Mouse (Mus musculus) hindbrain, embryonic 14.5 days (tissue): ENCODE results near the gene Tmem150c. TPM values are rescaled to one million over a fixed set of nuclear protein-coding genes. Genes with fewer than 3 reads are reported as not detected.
A peak's percentile ranks its signal among the peaks of the same experiment; 100 is the strongest.

Experiments
- ATAC-seq: fragments of 200-750 bp; cut with Nextera tagmentation; 2 replicates; pipeline ENCODE4 v1.8.0; 2017; ENCODE audit warnings: moderate number of reproducible peaks, mild to moderate bottlenecking, moderate TSS enrichment, moderate library complexity; ENCODE audit not compliant: low FRiP score
- DNase-seq: peaks from one replicate; pipeline ENCODE4 v3.0.0-alpha.2; 2015; ENCODE audit warnings: low spot score
- H3K27ac ChIP-seq: fragments of 300-500 bp; sonication (generic); 2 replicates; pipeline ENCODE4 v1.5.1; 2014; ENCODE audit warnings: mild to moderate bottlenecking, moderate library complexity
- H3K27me3 ChIP-seq: fragments of 300-500 bp; sonication (generic); 2 replicates; pipeline ENCODE4 v1.6.1; 2014; ENCODE audit warnings: mild to moderate bottlenecking, low read length, mixed read lengths; ENCODE audit not compliant: control insufficient read depth, insufficient read depth
- H3K36me3 ChIP-seq: fragments of 300-500 bp; sonication (generic); replicated peaks from 2 replicates; pipeline ENCODE4 v1.6.1; 2014; ENCODE audit not compliant: control insufficient read depth, insufficient read depth
- H3K4me1 ChIP-seq: fragments of 300-500 bp; sonication (generic); replicated peaks from 2 replicates; pipeline ENCODE4 v1.6.1; 2014; ENCODE audit warnings: antibody characterized with exemption, low read length, mixed read lengths; ENCODE audit not compliant: control insufficient read depth, insufficient read depth
- H3K4me2 ChIP-seq: fragments of 300-500 bp; sonication (generic); replicated peaks from 2 replicates; pipeline ENCODE4 v1.6.1; 2014; ENCODE audit warnings: mild to moderate bottlenecking, moderate library complexity
- H3K4me3 ChIP-seq: fragments of 300-500 bp; sonication (generic); replicated peaks from 2 replicates; pipeline ENCODE4 v1.5.1; 2014; ENCODE audit warnings: mild to moderate bottlenecking, low read length
- H3K9ac ChIP-seq: fragments of 300-500 bp; sonication (generic); 2 replicates; pipeline ENCODE4 v1.6.1; 2014
- H3K9me3 ChIP-seq: fragments of 300-500 bp; sonication (generic); 2 replicates; pipeline ENCODE4 v1.6.1; 2016; ENCODE audit warnings: low read length; ENCODE audit not compliant: control insufficient read depth
- WGBS: fragments of 180-500 bp; shearing (Covaris S2); extraction: QIAGEN DNeasy Blood & Tissue Kit; methylation state at CpG from one replicate; pipeline ENCODE4 v1.1.7; 2014; 5-methylcytosine and 5-hydroxymethylcytosine counted together
- polyA plus RNA-seq: library from polyadenylated mRNA; unstranded; fragments of >200 nt; fragmentation: Nextera tagmentation; extraction: Ambion mirVana; gene quantifications from 2 replicates; pipeline ENCODE4 v1.2.1, GENCODE M21; 2014

Tmem150c gene
- 24.2 and 26.8 TPM in 2 replicates for polyA plus RNA-seq

DNA sequence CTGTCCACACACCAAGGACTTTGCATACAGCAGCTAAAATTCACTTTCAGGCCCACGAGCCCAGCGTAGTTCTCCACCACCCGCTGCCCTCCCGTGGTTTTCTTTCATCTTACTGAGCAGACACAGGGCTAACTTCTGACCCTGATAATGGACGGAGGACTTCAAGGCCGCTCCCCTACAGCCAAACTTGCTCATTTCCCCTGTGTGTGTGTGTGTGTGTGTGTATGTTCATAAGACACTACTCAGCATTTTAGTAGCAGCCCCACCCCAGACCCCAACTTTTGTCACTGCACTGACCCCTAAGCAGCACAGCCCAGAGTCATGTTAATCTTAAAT is at the start of gene Tmem150c:
TSS of gene Tmem150c (minus strand) at position 171 of the 336 bp plus-strand sequence.
- H3K4me3 ChIP-seq, result peak within 1 kb of the TSS; percentile 88

DNA sequence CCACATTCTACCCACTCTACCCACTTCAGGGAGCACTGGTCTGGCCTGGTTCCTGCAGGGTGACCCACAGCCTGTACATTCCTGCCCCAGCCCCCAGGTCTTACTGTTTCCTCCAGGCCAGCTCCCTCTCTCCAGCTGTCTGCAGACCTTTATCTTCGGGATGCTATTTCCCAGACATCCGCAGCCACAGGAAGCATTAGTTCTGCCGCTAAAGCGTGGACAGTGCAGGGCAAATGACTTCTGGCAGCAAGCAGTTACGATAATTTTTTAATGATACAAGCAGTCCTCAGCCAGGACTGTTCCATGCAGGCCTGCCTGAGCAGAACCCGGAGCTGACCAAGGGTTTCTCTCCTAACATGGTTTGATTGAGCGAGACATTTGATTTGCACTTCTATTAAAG is 49.5 kb upstream of the Tmem150c start:
- no peaks in the 10 kb centered on the region for H3K4me1 ChIP-seq
- no peak overlapping the region for H3K4me2 ChIP-seq
- H3K27ac ChIP-seq, result no peak overlapping the region
- no peaks in the 10 kb centered on the region for H3K27me3 ChIP-seq
- ATAC-seq, result no peak
- no peak for DNase-seq
- no peak overlapping the region for H3K4me3 ChIP-seq
- 72% methylated on average over 7 of the region's 7 CpGs for WGBS
- H3K36me3 ChIP-seq, result no peaks in the 10 kb centered on the region
- no peak overlapping the region for H3K9ac ChIP-seq
- no peaks in the 10 kb centered on the region for H3K9me3 ChIP-seq

More for the DNA sequence above, at the start of gene Tmem150c:
- Histone ChIP-seq H3K27ac (peak within 1 kb of the TSS; percentile 62), H3K27me3 (no peaks in the 10 kb centered on the region), H3K9me3 (no peaks in the 10 kb centered on the region), H3K4me2 (peak within 1 kb of the TSS; percentile 87), H3K4me1 (peaks cover 3% of the 10 kb centered on the region; the same call in 1 of the 2 replicates), H3K9ac (peak within 1 kb of the TSS; percentile 89), H3K36me3 (no peaks in the 10 kb centered on the region)
- 7% methylated on average over 6 of the region's 6 CpGs for WGBS
- ATAC-seq (no peak; the same call in 1 of the 2 replicates), DNase-seq (no peak)

DNA sequence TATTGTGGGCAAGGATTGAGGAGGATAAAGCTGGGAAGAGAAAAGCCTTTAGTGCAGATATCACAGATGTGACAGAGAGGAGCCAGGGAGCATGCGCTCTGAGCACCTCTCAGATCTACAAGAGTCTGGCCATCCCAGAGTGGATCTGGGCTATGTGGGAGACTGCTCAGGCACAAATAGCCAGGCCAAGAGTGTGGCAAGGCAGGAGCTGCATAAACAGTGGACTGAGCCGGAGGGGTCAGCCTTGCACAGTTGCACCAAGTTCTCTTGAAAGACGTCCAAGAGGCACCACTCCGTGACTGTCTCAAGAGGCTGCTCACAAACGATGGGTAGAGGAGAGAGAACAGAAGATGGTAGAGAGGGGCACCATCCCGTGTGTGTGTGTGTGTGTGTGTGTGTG is 47.1 kb upstream of the Tmem150c start:
- Histone ChIP-seq H3K36me3 (no peaks in the 10 kb centered on the region), H3K4me1 (no peaks in the 10 kb centered on the region), H3K4me2 (no peak overlapping the region), H3K27ac (no peak overlapping the region), H3K9ac (no peak overlapping the region), H3K9me3 (no peaks in the 10 kb centered on the region), H3K27me3 (no peaks in the 10 kb centered on the region), H3K4me3 (no peak overlapping the region)
- 63% methylated on average over 6 of the region's 6 CpGs for WGBS
- ATAC-seq (no peak), DNase-seq (no peak)

DNA sequence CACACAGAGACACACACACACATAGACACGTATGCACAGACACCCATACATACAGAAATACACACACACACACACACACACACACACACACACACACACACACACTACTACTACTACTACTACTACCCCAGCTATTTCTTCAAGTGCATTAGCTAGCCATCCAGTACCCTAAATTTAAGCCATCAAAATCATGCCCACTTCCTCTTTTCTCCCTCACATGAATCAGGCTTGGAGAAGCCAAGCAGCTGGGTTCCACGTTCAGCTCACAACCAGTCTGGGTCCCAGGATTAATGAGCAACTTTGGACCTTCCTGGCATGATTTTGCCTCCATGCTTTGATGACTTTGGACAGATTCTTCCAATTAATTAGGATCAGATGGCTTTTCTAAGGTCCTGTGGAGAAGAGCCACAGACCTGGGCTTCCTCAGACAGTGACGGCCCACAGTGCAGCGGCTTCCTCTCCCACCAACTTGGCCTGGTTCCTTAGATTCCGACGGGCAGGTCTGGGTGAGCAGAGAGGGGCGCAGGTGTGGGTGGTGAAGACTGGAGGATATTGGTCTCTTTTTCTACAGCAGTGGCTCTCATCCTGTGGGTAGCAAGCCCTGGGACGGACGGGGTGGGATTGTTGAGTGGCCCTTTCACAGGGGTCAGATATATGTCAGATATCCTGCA is 46.0 kb upstream of the Tmem150c start:
- Histone ChIP-seq H3K4me3 (no peak overlapping the region), H3K27me3 (no peaks in the 10 kb centered on the region), H3K4me2 (no peak overlapping the region), H3K27ac (no peak overlapping the region), H3K9me3 (no peaks in the 10 kb centered on the region), H3K36me3 (no peaks in the 10 kb centered on the region), H3K9ac (no peak overlapping the region), H3K4me1 (peaks cover 6% of the 10 kb centered on the region)
- DNase-seq (no peak), ATAC-seq (no peak; the same call in 1 of the 2 replicates)
- 78% methylated on average over 9 of the region's 9 CpGs for WGBS

DNA sequence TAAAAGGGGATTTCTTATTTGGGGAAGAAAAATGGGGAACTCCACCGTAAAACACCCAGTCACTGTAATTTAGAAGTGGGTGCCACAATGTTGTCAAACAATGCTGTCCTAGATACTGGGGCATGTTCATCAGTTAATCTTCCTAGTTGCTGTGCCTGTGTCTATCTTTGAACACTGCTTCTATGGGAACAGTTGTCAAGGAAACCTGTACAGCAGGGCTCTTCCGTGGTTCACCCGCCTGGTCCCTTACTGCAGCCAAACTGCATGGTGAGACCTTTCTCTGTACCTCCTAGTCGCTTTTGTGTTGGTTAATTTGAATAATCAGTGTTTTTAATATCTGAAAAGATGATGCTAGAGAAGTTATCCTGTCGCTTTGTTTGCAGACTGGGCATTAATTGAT is 41.2 kb upstream of the Tmem150c start:
- Histone ChIP-seq H3K27ac (peak overlapping the region; percentile 2; the same call in 1 of the 2 replicates), H3K9ac (no peak overlapping the region), H3K9me3 (no peaks in the 10 kb centered on the region), H3K36me3 (no peaks in the 10 kb centered on the region), H3K27me3 (no peaks in the 10 kb centered on the region), H3K4me3 (no peak overlapping the region), H3K4me1 (peaks cover 25% of the 10 kb centered on the region), H3K4me2 (no peak overlapping the region)
- WGBS, result 28% methylated on average over 5 of the region's 5 CpGs
- DNase-seq, result peak; percentile 73
- peak; percentile 71; the same call in 1 of the 2 replicates for ATAC-seq

DNA sequence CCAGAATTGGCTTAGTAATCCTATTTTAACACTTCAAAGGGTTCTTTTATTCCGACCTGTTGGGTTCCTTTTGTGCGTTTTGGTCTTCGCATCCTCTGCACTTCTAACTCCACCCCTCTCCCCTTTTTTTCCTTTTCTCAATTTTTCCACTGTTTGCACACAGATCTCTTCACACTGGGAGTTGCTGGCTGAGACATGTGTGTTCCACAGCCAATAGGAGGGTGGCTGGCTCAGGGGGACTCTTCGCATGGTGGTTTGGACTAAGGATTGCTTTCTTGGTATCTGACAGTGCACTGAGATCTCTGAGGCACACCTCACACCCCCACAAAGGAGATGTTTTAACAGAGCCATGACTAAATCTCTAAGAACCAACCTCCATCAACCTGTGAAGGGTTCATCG is 40.7 kb upstream of the Tmem150c start:
- no peaks in the 10 kb centered on the region for H3K27me3 ChIP-seq
- no peak for DNase-seq
- no peak overlapping the region for H3K9ac ChIP-seq
- H3K36me3 ChIP-seq, result no peaks in the 10 kb centered on the region
- H3K27ac ChIP-seq, result peak overlapping the region; percentile 2; the same call in 1 of the 2 replicates
- no peaks in the 10 kb centered on the region for H3K9me3 ChIP-seq
- ATAC-seq, result peak; percentile 62; the same call in 1 of the 2 replicates
- no peak overlapping the region for H3K4me2 ChIP-seq
- WGBS, result 37% methylated on average over 5 of the region's 5 CpGs
- no peak overlapping the region for H3K4me3 ChIP-seq
- peaks cover 25% of the 10 kb centered on the region for H3K4me1 ChIP-seq

DNA sequence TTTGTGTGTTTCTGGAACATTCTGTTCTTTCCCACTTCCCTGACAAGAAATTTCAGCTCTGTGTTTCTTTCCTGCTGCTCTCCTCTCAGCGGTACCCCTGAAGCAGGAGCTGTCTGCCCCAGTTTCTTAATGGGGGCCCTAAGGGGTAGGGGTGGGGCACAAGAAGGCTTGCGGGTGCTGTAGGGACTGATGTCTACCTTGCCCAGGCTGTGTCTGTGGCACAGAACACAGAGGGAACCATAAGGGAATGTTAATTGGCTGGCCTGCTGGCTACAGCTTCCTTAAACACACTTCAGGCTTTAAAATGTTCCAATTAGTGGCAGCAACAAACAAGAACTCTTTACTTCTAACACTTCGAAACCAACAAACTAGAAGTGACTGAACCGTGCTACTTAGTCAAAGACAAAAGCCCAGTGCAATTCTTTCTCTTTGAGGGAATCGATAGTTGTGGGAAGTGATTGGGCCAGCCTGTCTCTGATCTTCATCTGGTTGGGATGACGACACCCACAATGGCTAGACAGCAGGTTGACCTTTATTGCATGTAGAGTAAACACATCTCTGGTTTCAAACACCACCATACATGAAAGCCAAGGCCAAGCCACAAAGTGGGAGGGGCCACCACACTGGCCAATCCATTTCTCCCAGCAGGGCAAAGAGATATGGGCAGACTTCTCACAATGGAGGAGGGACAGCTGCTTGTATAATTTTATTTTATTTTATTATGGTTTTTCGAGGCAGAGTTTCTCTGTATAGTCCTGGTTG is 39.7 kb upstream of the Tmem150c start:
- no peaks in the 10 kb centered on the region for H3K9me3 ChIP-seq
- ATAC-seq (no peak), DNase-seq (no peak)
- H3K4me1 ChIP-seq, result peaks cover 25% of the 10 kb centered on the region
- H3K27ac ChIP-seq, result no peak overlapping the region
- H3K36me3 ChIP-seq, result no peaks in the 10 kb centered on the region
- H3K27me3 ChIP-seq, result no peaks in the 10 kb centered on the region
- no peak overlapping the region for H3K9ac ChIP-seq
- no peak overlapping the region for H3K4me2 ChIP-seq
- 86% methylated on average over 7 of the region's 7 CpGs for WGBS
- H3K4me3 ChIP-seq, result no peak overlapping the region

DNA sequence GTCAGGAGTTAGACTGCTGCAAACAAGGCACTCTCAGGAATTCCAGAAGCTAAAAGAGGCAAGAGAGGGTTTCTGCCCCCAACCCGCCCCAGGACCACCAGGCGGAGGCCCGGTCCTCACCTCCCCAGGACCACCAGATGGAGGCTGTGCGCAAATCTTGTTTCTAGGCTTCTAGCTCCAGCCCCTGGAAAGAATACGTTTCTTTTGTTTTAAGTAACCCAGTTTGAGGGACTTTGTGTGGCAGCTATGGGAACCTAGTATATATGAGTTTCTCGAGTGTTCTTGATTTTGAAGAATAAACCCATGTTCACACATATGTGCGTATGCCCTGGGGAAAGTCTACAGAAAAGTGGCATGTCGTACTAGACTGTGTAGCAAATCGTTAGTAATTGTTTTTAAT is 37.9 kb upstream of the Tmem150c start:
- no peak overlapping the region for H3K9ac ChIP-seq
- no peak overlapping the region for H3K4me3 ChIP-seq
- 65% methylated on average over 9 of the region's 9 CpGs for WGBS
- no peaks in the 10 kb centered on the region for H3K27me3 ChIP-seq
- DNase-seq (no peak), ATAC-seq (no peak)
- H3K4me1 ChIP-seq, result peaks cover 25% of the 10 kb centered on the region
- no peak overlapping the region for H3K27ac ChIP-seq
- no peaks in the 10 kb centered on the region for H3K9me3 ChIP-seq
- H3K4me2 ChIP-seq, result no peak overlapping the region
- H3K36me3 ChIP-seq, result no peaks in the 10 kb centered on the region

DNA sequence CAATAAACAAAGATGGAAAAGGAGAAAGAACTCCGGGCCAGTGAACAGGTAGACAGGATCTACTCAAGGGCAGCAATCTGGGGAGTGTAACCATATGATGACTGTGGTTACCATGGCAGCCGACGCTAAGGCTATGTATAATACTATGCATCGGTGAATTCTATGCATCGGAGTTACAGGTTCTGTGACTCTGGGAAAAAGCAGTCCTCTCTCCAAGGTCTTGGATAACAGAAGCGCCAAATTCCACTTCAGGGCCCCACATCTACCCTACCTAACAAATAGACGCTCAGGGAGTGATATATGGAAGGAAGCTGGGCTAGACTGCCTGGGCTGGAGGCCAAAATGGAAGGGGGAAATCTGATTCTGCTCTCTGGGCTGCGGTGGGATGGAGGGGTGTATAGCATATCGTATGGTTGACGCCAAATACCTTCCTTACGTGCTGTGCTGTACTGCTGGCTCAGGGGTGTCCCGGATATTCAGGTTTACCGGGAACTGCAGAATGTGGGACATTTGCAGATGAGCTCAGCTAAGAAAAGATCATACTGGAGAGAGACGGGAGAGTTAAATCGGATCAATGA is 37.3 kb upstream of the Tmem150c start:
- H3K4me2 ChIP-seq, result no peak overlapping the region
- no peaks in the 10 kb centered on the region for H3K36me3 ChIP-seq
- no peaks in the 10 kb centered on the region for H3K9me3 ChIP-seq
- peaks cover 25% of the 10 kb centered on the region for H3K4me1 ChIP-seq
- WGBS, result 48% methylated on average over 15 of the region's 15 CpGs
- no peak for DNase-seq
- H3K27me3 ChIP-seq, result no peaks in the 10 kb centered on the region
- H3K4me3 ChIP-seq, result no peak overlapping the region
- H3K27ac ChIP-seq, result no peak overlapping the region
- H3K9ac ChIP-seq, result no peak overlapping the region
- no peak for ATAC-seq
